Mouse (Mus musculus): ENCODE measurements around the gene Ndufa5.

Gene Ndufa5

GRCm38 (mm10) chr6:24516197-24516596 is 11.6 kb downstream of the Ndufa5 start:
- no peak for DNase-seq

- peak; percentile 39 for DNase-seq
Measured at GRCm38 (mm10) chr6:24514552-24515284, 13.1 kb downstream of the Ndufa5 start, which contains the start of gene Iqub. Gene Iqub, minus strand, starts transcription at chr6:24515067.

- no peak for DNase-seq
Measured at GRCm38 (mm10) chr6:24504141-24504540, 23.7 kb downstream of the Ndufa5 start.

GRCm38 (mm10) chr6:24490341-24490740 is 37.5 kb downstream of the Ndufa5 start:
- no peak for DNase-seq

- DNase-seq = no peak
Measured at GRCm38 (mm10) chr6:24486530-24486929, 41.3 kb downstream of the Ndufa5 start.

- DNase-seq = no peak
Measured at GRCm38 (mm10) chr6:24470571-24471132, 57.2 kb downstream of the Ndufa5 start.

- no peak for DNase-seq
Measured at GRCm38 (mm10) chr6:24470135-24470534, 57.7 kb downstream of the Ndufa5 start.

Measured in thymus, postnatal 25 days (tissue).